Mouse (Mus musculus) heart, adult 2 months (tissue): ENCODE measurements around the gene Obox6.

Source experiments
- CTCF ChIP-seq: fragments of 200-600 bp; IDR thresholded peaks from 2 replicates; pipeline ENCODE4 v1.8.1; 2022; ENCODE audit warnings: antibody characterized with exemption, mild to moderate bottlenecking, moderate library complexity
- EP300 ChIP-seq: fragments of 200-500 bp; IDR thresholded peaks from 2 replicates; pipeline ENCODE4 v1.6.1; 2011; ENCODE audit warnings: low read depth, low read length, control low read depth; ENCODE audit not compliant: insufficient read depth
- POLR2A ChIP-seq: fragments of 200-500 bp; IDR thresholded peaks from 2 replicates; pipeline ENCODE4 v1.6.1; 2011; ENCODE audit warnings: mild to moderate bottlenecking, low read depth, low read length, control low read depth; ENCODE audit not compliant: insufficient read depth

DNA sequence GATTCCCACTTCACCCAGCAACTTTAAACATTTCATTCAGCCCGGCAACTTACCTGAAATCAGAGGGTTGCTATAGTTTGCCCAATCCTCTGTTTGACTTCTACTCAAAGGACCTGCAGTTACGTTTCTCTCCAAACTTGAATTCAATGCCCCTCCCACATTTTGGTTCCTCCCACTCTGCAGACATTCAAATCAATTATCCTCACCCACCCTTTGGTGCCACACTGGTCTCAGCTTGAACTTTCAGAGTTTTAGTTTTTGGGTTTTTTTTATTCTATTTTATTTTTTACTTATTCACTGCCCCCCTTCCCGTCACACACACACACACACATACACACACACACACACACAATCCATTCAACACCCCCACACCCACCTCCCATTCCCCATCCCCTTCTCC, at the start of gene Obox6:
- TF ChIP-seq CTCF: no peak
- no peak for TF ChIP-seq POLR2A
- no peak for TF ChIP-seq EP300
